Mouse (Mus musculus): Measurements from ENCODE around the gene Slc16a12.

Slc16a12 gene

DNA sequence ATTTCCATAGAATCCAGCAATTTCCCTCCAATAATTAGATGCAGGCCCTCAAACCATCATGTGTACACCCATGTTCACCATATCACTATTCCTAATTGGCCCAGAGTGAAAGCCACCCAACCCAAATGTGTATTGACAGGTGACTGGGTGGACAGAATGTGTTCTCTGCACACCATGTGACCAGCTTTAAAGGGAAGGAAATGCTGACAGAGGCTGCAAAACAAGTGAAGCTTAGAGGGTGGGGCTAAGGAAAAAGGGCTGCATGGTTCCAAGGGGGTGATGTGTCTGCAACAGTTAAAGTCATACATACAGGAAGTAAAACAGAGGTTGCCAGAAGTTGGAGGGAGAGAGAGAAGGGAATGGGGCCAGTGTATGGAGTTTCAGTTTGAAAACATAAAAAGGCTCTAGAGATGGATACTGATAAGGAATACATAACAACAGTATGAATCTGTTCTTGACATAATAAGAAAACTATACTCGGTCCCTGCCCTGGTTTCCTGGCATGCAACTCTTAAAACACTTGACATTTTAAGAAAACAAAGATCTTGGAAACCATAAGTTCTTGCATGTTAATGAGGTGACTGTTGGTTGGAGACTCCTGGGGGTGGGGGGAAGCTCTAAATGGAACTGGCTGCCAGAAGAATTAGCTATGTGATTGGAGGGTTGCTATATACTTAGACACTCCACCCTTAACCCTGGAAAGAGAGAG, 20.7 kb downstream of the Slc16a12 start:
- no peak for DNase-seq (ENCODE audit: low spot score)

DNA sequence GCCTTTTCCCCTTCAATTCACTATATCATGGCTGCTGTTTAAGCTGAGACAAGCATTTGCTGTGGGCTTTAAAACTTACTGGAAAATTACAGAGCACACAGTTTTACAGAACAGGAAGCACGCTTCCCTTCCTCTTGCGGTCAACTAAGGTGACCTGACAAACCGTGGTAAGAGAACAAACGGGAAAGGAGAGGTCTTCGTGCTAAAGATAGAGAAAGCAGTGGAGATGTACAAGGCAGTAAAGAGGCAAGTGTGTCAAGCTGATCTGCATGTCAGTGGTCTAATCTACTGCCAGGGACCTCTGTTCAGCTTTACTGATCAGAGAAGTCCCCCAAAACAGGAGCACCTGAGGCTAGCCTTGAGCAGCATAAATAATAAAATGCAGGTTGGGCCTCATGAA, 21.7 kb downstream of the Slc16a12 start:
- DNase-seq (ENCODE audit: low spot score): no peak

GRCm38 (mm10) chr19:34724598-34724997, 22.5 kb downstream of the Slc16a12 start:
- DNase-seq (ENCODE audit: low spot score): no peak

DNA sequence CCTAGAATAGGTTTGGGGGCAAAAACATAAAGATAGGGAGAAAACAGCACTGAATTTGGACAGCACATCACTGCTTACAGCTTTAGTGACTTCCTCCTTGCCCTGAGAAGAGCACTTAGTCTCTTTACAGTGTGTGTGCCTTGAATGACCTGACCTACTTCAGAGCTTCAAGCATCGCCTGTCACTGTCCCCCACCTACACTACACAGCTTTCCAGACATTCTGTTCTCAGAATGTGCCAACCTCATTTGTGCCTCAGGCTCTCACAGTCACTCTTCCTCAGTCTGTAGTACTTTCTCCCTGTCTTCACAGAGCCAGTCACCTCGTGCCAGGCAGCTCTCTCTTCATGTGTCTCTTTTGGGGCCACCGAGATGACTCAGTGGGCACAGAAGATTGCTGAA, 24.5 kb downstream of the Slc16a12 start:
- DNase-seq (ENCODE audit: low spot score): no peak

DNA sequence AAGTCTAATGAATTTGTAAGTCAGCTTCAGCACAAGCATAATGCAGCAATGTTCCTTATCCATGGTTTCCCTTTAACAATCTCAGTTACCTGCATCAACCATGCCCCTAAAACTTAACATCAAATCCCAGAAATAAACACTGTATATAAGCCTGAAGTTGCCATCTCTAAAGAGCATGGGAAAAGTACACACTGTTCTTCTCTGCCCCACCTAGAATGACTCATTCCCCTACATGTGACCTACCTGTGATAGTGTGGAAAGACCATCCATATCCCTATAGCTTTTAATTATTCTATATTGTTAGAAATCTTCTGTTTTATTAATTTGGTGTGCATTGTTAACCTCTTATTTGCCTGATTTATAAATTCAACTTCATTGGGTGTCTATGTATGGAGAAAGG, 27.0 kb downstream of the Slc16a12 start:
- DNase-seq (ENCODE audit: low spot score): no peak

DNA sequence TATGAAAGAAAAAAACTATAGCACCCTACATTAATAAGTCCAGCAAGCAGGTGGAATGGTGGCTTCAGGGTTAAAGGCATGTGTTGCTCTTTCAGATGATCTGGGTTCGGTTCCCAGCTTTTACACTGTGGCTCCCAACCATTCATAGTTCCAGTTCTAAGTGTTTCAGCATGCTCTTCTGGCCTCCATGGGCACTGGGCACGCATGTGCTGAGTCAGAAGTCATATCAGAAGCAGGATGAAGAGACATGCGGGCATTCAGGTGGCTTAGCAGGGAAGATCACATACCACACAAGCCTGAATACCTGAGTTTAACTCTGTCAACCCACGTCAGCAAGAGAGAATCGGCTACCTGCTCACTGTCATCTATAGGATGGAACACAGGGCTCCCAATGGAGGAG, 28.1 kb downstream of the Slc16a12 start:
- no peak for DNase-seq (ENCODE audit: low spot score)

DNA sequence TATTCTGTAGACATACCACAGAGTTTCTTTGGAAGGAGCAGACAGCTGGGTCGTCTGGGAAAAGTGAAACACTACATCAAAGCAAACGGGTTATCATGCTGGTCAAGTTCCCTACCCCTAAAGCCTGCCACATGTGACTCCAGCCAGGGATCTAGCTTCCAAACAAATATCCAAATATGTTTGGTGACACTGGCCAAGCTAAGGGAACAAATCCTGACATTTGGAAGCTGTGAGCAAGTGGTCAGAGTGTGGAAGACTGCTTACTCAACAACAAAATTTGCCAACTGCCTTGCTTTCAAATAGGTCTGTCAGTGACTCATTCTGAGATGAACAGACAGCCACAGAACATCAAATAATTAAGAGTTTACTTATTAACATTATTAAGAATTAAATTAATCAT, 28.6 kb downstream of the Slc16a12 start:
- no peak for DNase-seq (ENCODE audit: low spot score)

DNA sequence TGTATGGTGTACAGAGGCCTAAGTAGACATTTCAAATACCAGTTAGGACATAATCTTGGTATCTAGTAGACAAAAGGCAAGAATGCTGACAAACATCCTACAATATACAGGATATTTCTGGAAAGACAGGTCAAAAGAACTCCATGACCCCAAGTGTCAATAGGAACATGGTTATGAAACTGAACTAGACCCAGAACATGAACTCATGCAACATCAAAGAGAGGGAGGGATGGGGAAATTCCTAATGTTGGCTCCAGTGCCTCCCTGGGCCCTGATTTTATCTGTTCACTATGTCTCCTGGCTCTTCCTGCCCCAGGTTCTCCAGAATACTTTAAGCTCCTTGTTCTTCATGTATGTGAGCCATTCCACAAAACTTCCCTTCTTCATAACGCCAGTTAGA, 31.2 kb downstream of the Slc16a12 start:
- DNase-seq (ENCODE audit: low spot score): no peak

- no peak for DNase-seq (ENCODE audit: low spot score)
Observed at GRCm38 (mm10) chr19:34714250-34714666, 32.8 kb downstream of the Slc16a12 start.

- DNase-seq (ENCODE audit: low spot score): no peak
Observed at GRCm38 (mm10) chr19:34712050-34712449, 35.0 kb downstream of the Slc16a12 start.

- no peak for DNase-seq (ENCODE audit: low spot score)
Observed at GRCm38 (mm10) chr19:34708221-34708620, 38.9 kb downstream of the Slc16a12 start.

DNA sequence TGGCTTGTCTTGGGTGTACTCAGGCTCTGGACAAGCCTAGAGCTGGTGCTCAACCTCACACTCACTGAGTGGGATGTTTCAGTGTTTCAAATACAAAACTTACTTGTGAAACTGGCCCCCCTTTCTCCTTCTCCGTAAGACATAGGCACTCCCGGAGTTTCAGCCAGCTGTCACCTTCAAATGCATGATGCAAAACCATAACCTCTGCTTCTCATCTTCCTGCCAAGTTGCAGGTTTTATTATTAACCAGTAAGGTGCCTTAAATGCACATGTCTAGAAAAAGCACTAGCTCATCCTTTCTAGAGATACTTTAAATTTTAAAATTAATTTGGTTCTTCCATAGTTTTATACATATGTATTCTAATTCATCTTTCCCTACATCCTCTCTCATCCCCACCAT, 39.5 kb downstream of the Slc16a12 start:
- no peak for DNase-seq (ENCODE audit: low spot score)

- no peak for DNase-seq (ENCODE audit: low spot score)
Observed at GRCm38 (mm10) chr19:34706261-34706660, 40.8 kb downstream of the Slc16a12 start.

GRCm38 (mm10) chr19:34705141-34705540, 41.9 kb downstream of the Slc16a12 start:
- no peak for DNase-seq (ENCODE audit: low spot score)

- no peak for DNase-seq (ENCODE audit: low spot score)
Observed at GRCm38 (mm10) chr19:34699300-34699699, 47.8 kb downstream of the Slc16a12 start.

DNA sequence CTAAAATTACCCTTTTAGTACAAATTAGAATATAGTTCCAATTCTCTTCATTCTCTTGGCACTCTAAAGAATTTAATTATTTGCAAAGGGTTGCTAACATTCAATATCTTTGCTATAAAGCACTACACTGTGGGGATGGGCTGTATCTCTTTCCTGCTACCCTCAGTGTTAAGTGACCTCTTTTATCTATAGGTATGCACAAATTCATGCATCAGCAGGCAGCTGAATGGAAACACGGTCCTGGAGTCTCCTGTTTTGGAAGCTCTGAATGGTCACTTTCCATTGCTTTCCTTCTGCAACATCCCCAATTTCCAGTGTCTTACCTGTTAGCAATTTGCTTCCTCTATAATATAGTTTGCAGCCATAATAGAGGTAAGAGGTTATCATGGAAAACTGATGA, 48.2 kb downstream of the Slc16a12 start:
- no peak for DNase-seq (ENCODE audit: low spot score)

GRCm38 (mm10) chr19:34698432-34698831, 48.7 kb downstream of the Slc16a12 start:
- no peak for DNase-seq (ENCODE audit: low spot score)

DNA sequence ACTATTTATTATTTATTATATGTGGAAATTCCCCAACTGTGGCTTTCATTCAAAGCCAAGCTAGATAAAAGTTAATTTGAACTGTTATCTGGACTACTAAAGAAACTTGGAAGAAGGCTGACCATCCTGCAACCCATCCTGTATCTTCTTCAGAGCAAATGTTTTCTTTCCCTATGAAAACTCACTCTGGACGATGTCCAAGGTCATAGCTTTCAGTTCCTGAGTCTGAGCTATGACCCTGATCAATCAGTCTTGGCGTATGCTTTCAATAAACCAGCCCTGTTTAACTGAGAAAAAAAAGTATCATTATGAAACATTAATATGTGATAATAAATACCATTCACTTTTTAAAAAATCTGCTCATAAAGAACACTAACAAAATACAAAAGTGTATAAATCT, 49.6 kb downstream of the Slc16a12 start:
- no peak for DNase-seq (ENCODE audit: low spot score)

DNA sequence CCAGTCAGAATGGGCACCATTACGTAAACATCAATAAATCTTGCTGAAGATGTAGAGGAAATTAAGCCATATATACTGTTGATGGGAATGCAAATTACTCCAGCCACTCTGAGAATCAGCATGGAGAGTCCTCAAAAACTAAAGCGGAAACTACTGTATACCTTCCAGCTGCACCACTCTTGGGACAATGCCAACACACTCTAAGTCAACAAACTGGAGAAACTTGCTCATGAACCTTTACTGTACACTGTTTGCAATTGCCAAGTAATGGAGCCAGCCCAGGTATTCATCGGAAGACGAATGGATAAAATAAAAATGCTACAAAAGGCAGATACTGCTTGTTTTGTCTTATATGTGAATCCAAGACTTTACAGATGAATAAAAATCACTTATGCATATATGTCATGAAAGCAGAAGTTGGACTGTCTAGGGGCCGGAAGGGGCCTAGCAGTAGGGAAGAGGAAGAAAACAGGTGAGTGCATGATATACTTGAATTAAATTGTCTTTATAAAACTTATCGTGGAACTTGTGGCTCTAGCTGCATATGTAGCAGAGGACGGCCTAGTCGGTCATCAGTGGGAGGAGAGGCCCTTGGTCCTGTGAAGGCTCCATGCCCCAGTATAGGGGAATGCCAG, 50.6 kb downstream of the Slc16a12 start:
- DNase-seq (ENCODE audit: low spot score): no peak

- DNase-seq (ENCODE audit: low spot score): no peak
Observed at GRCm38 (mm10) chr19:34691402-34691801, 55.7 kb downstream of the Slc16a12 start.

DNA sequence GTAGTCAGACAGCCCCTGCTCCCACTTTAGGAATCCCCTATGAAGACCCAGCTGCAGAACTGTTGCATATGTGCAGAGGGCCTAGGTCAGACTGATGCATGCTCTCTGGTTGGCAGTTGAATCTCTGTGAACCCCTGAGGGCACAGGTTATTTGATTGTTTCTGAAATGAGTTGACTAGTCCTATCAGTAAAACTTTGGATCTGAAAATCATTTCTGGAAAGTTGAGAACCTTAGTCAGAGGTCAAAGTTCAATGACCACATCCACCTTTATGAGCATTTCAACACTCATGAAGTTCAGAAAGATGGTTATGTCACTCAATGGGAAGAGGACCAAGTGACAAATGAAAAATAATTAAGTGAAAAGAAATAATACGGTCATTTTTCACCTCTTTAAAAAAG, 61.6 kb downstream of the Slc16a12 start:
- no peak for DNase-seq (ENCODE audit: low spot score)

- DNase-seq (ENCODE audit: low spot score): peak; percentile 47
Observed at GRCm38 (mm10) chr19:34684857-34685256, 62.2 kb downstream of the Slc16a12 start.

DNA sequence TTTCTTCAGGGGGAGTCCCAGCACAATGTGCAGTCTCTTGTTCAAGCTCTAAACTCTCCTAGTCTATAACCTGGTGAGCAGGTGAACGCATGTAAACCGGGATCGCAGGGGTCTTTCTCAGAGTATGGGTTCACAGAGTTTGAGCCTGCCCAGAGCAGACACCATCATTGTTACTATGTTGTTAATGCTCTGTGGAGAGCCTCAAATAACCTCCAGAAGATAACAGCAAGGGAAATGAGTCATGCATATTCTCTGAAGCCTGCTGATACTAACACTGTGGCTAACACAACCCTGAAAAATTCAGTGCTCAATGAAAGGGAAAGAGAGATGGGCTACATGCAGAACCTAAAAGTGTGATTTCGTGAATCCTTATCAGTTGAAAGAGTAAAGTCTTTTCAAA, 68.7 kb downstream of the Slc16a12 start:
- DNase-seq (ENCODE audit: low spot score): no peak

DNA sequence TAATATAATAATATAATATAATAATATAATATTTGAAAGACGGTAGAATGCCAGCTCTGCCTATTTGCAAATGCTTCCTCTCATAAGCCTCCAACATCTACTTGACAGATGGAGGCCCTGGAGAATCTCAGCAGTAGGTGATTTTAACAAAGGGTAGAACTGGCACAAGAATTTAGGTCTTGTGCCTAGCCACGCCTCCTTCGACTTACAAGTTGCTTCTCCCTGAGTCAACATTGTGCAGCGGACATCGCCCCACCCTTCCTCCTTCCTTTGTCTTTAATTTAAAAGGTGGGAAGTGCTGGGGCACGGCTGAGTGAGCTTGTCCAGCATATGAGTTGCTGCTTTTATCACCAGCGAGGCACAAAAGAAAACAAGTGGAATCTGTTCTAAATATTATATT, 73.6 kb downstream of the Slc16a12 start:
- DNase-seq (ENCODE audit: low spot score): no peak
